Mouse (Mus musculus) cortical plate, adult 2 months (tissue): ENCODE results near the gene Ece1. TPM values are rescaled to one million over a fixed set of nuclear protein-coding genes. Genes with fewer than 3 reads are reported as not detected.

Source experiments
- H3K27ac ChIP-seq: fragments of 200-500 bp; 2 replicates; pipeline ENCODE4 v1.5.1; 2012; ENCODE audit warnings: low read length, control low read depth, inconsistent platforms; ENCODE audit not compliant: insufficient read depth
- H3K4me1 ChIP-seq: fragments of 200-500 bp; 2 replicates; pipeline ENCODE4 v1.6.1; 2011; ENCODE audit warnings: low read length; ENCODE audit not compliant: control insufficient read depth, insufficient read depth
- H3K4me3 ChIP-seq: fragments of 200-500 bp; 2 replicates; pipeline ENCODE4 v1.5.1; 2011; ENCODE audit warnings: mild to moderate bottlenecking, low read length, control low read depth; ENCODE audit not compliant: insufficient read depth
- CTCF ChIP-seq: fragments of 200-500 bp; IDR thresholded peaks from 2 replicates; pipeline ENCODE4 v1.5.1; 2011; ENCODE audit warnings: mild to moderate bottlenecking, control low read depth, low read length; ENCODE audit not compliant: insufficient read depth; ENCODE audit errors: extremely low read depth
- POLR2A ChIP-seq: fragments of 200-500 bp; IDR thresholded peaks from 2 replicates; pipeline ENCODE4 v1.6.1; 2011; ENCODE audit warnings: mild to moderate bottlenecking, low read length, control low read depth; ENCODE audit not compliant: insufficient read depth; ENCODE audit errors: extremely low read depth
- polyA plus RNA-seq: library from polyadenylated mRNA; depleted of rRNA; stranded (reverse); fragments of >200 nt; gene quantifications from 2 replicates; pipeline ENCODE4 v1.2.3, GENCODE M21; 2012

Ece1 gene
- polyA plus RNA-seq, 1 experiment = 29.8 TPM

GRCm38 (mm10) chr4:137943540-137943939 is 81.5 kb downstream of the Ece1 start:
- TF ChIP-seq CTCF (no peak), POLR2A (no peak)
- Histone ChIP-seq H3K4me1 (peaks cover 10% of the 10 kb centered on the region), H3K4me3 (no peak overlapping the region), H3K27ac (no peak overlapping the region)

GRCm38 (mm10) chr4:137945376-137945775 is 83.3 kb downstream of the Ece1 start:
- TF ChIP-seq CTCF = peak; percentile 50
- TF ChIP-seq POLR2A = no peak
- H3K4me3 ChIP-seq = no peak overlapping the region
- H3K4me1 ChIP-seq = peaks cover 7% of the 10 kb centered on the region
- no peak overlapping the region for H3K27ac ChIP-seq

- TF ChIP-seq POLR2A = no peak
- no peak overlapping the region for H3K4me3 ChIP-seq
- no peak overlapping the region for H3K27ac ChIP-seq
- H3K4me1 ChIP-seq = peaks cover 7% of the 10 kb centered on the region
Measured at GRCm38 (mm10) chr4:137946419-137946818, 84.4 kb downstream of the Ece1 start.

- Histone ChIP-seq H3K4me1 (0 out of 2 replicates have a peak, but pooled peaks cover 1% of the 10 kb centered on the region), H3K4me3 (no peak overlapping the region), H3K27ac (no peak overlapping the region)
- TF ChIP-seq CTCF = peak; percentile 88
- TF ChIP-seq POLR2A = no peak
Measured at GRCm38 (mm10) chr4:137952840-137953239, 90.8 kb downstream of the Ece1 start.

GRCm38 (mm10) chr4:137954184-137954583 is 92.1 kb downstream of the Ece1 start:
- Histone ChIP-seq H3K4me3 (no peak overlapping the region), H3K4me1 (0 out of 2 replicates have a peak, but pooled peaks cover 1% of the 10 kb centered on the region), H3K27ac (no peak overlapping the region)
- TF ChIP-seq CTCF (no peak), POLR2A (no peak)

- H3K4me3 ChIP-seq = no peak overlapping the region
- TF ChIP-seq POLR2A = no peak
- peak; percentile 34; the same call in 1 of the 2 replicates for TF ChIP-seq CTCF
- H3K4me1 ChIP-seq = 0 out of 2 replicates have a peak, but pooled peaks cover 1% of the 10 kb centered on the region
- no peak overlapping the region for H3K27ac ChIP-seq
Measured at GRCm38 (mm10) chr4:137954926-137955396, 92.9 kb downstream of the Ece1 start.

- TF ChIP-seq CTCF (no peak), POLR2A (no peak)
- Histone ChIP-seq H3K4me3 (no peak overlapping the region), H3K27ac (no peak overlapping the region), H3K4me1 (0 out of 2 replicates have a peak, but pooled peaks cover 1% of the 10 kb centered on the region)
Measured at GRCm38 (mm10) chr4:137956260-137956659, 94.2 kb downstream of the Ece1 start.

- Histone ChIP-seq H3K4me3 (no peak overlapping the region), H3K4me1 (peaks cover 1% of the 10 kb centered on the region; the same call in 1 of the 2 replicates), H3K27ac (no peak overlapping the region)
- no peak for TF ChIP-seq POLR2A
- TF ChIP-seq CTCF = peak; percentile 34; the same call in 1 of the 2 replicates
Measured at GRCm38 (mm10) chr4:137959889-137960665, 98.0 kb downstream of the Ece1 start.

- Histone ChIP-seq H3K27ac (no peak overlapping the region), H3K4me1 (no peaks in the 10 kb centered on the region; the same call in 1 of the 2 replicates), H3K4me3 (no peak overlapping the region)
- no peak for TF ChIP-seq CTCF
- TF ChIP-seq POLR2A = no peak
Measured at GRCm38 (mm10) chr4:137960757-137961156, 98.7 kb downstream of the Ece1 start.
